Mouse (Mus musculus): ENCODE measurements around the gene Rgl3.

DNA sequence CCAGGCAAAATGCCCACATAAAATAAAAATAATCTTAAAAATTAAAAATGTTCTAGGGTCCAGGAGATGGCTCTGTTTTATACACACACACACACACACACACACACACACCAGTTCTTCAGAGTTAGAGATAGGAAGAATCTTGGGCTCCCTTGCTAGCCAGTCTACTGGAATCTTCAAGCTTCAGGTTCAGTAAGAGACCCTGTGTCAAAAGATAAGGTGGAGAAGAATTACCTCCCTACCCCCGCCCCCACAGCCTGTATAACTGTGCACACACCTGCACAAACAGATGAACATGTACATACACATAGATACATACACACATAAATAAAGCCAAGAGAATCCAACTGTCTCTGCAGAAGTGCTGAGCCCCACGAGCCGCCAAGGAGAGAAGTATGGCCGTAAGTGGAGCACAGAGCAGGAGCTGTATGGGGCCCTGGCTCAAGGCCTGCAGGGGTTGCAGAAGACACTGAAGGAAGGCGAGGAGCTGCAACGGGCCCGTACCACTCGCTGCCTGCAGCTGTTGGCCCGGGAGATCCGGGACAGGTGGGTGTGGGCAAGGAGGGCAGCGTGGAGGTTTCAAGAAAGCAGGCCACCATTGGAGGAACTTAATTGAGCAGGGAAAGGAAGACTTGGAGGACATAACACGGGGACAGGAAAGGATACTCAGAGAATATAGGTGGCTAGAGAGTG is 56.7 kb downstream of the Rgl3 start:
- no peak for TF ChIP-seq CTCF (IDR thresholded peaks at IDR 0.05; ENCODE audit: extremely low read depth, insufficient read depth, insufficient read length, insufficient replicate concordance)
- TF ChIP-seq POLR2A (IDR thresholded peaks at IDR 0.05; ENCODE audit: low read depth, low read length) = no peak

Data from spleen, adult 2 months (tissue).